Mouse (Mus musculus): ENCODE data around the gene Bora.

DNA sequence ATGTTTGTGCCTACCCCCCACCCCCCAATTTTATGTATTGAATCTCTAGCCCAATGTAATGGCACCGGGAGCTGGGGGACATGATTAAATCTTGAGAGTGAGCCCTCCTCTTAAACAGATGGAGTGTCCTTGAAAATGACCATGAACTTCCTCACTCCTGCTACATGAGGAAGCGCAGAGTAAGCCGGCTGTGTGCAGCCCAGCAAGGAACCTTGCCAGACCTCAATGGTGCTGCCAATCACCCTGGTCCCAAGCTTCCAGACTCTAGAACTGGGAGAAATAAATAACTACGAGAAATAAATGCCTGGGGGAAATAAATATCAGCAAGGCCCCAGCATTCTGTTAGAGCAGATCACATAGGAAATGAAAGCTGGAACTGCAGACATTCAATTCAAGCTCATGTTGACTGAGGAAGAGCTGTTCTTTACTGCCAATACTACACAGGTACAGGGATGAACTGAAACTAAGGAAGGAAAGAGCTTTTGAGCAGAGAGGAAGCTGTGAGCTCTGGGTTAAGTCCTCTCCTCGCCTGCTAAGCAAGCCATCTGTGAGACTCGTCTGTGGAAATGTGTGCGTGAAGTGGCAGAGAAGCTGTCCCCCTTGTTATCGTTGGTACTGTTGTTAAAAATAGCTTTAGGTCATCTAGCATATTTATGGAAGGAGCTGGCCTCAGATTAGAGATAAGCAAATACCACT lies 35.6 kb upstream of the Bora start:
- TF ChIP-seq CTCF (IDR thresholded peaks at IDR 0.05; ENCODE audit: low read depth, low read length) (no peak), POLR2A (IDR thresholded peaks at IDR 0.05; ENCODE audit: extremely low read depth, insufficient read depth, low read length) (no peak)

Data from liver, adult 2 months (tissue).